Mouse (Mus musculus) heart, embryonic 13.5 days (tissue): Measurements from ENCODE around the gene Gm49510. TPM values are rescaled to one million over a fixed set of nuclear protein-coding genes. Genes with fewer than 3 reads are reported as not detected.

ENCODE experiments used
- ATAC-seq: fragments of 200-750 bp; cut with Nextera tagmentation; 2 replicates; pipeline ENCODE4 v1.8.0; 2017; ENCODE audit warnings: moderate TSS enrichment; ENCODE audit not compliant: insufficient number of reproducible peaks, low FRiP score, low TSS enrichment; ENCODE audit errors: extremely low read depth
- H3K27ac ChIP-seq: fragments of 300-500 bp; sonication (generic); replicated peaks from 2 replicates; pipeline ENCODE4 v1.5.1; 2015; ENCODE audit warnings: moderate library complexity, mild to moderate bottlenecking, inconsistent platforms
- H3K27me3 ChIP-seq: fragments of 300-500 bp; sonication (generic); replicated peaks from 2 replicates; pipeline ENCODE4 v1.6.1; 2015; ENCODE audit warnings: mild to moderate bottlenecking, inconsistent platforms
- H3K36me3 ChIP-seq: fragments of 300-500 bp; sonication (generic); 2 replicates; pipeline ENCODE4 v1.6.1; 2015; ENCODE audit warnings: mild to moderate bottlenecking, inconsistent platforms
- H3K4me1 ChIP-seq: fragments of 300-500 bp; sonication (generic); 2 replicates; pipeline ENCODE4 v1.6.1; 2015; ENCODE audit warnings: inconsistent platforms
- H3K4me2 ChIP-seq: fragments of 300-500 bp; sonication (generic); 2 replicates; pipeline ENCODE4 v1.6.1; 2015; ENCODE audit warnings: inconsistent platforms, mild to moderate bottlenecking, moderate library complexity
- H3K4me3 ChIP-seq: fragments of 300-500 bp; sonication (generic); 2 replicates; pipeline ENCODE4 v1.5.1; 2015; ENCODE audit warnings: moderate library complexity, mild to moderate bottlenecking, inconsistent platforms
- H3K9ac ChIP-seq: fragments of 300-500 bp; sonication (generic); 2 replicates; pipeline ENCODE4 v1.6.1; 2015; ENCODE audit warnings: inconsistent platforms, mild to moderate bottlenecking, moderate library complexity
- H3K9me3 ChIP-seq: fragments of 300-500 bp; sonication (generic); 2 replicates; pipeline ENCODE4 v1.6.1; 2016; ENCODE audit warnings: inconsistent platforms
- WGBS: fragments of 180-500 bp; shearing (Covaris S2); methylation state at CpG from one replicate; pipeline ENCODE4 v1.1.7; 2015; ENCODE audit warnings: mixed read lengths; 5-methylcytosine and 5-hydroxymethylcytosine counted together
- polyA plus RNA-seq: library from polyadenylated mRNA; unstranded; fragments of >200 nt; fragmentation: Nextera tagmentation; extraction: Ambion mirVana; gene quantifications from 2 replicates; pipeline ENCODE4 v1.2.1, GENCODE M21; 2015

The Gm49510 gene
- polyA plus RNA-seq, 1 experiment from 2014 or later, result 0.20 TPM

GRCm38 (mm10) chr15:78930192-78930706 lies 30.8 kb downstream of the Gm49510 start:
- WGBS, result 83% methylated on average over 6 of the region's 6 CpGs
- Histone ChIP-seq H3K27me3 (no peaks in the 10 kb centered on the region), H3K9me3 (no peaks in the 10 kb centered on the region), H3K4me2 (no peak overlapping the region), H3K4me3 (no peak overlapping the region), H3K36me3 (peaks cover 19% of the 10 kb centered on the region), H3K9ac (no peak overlapping the region), H3K27ac (no peak overlapping the region), H3K4me1 (peaks cover 46% of the 10 kb centered on the region)
- ATAC-seq, result no peak

GRCm38 (mm10) chr15:78930801-78931426 lies 31.4 kb downstream of the Gm49510 start:
- Histone ChIP-seq H3K4me3 (no peak overlapping the region), H3K9me3 (no peaks in the 10 kb centered on the region), H3K27me3 (no peaks in the 10 kb centered on the region), H3K9ac (no peak overlapping the region), H3K4me2 (no peak overlapping the region), H3K4me1 (peaks cover 45% of the 10 kb centered on the region), H3K27ac (peak overlapping the region; percentile 25; the same call in 1 of the 2 replicates), H3K36me3 (peaks cover 19% of the 10 kb centered on the region)
- no peak for ATAC-seq
- WGBS, result 77% methylated on average over 7 of the region's 7 CpGs

- H3K9ac ChIP-seq, result no peak overlapping the region
- H3K4me2 ChIP-seq, result no peak overlapping the region
- WGBS, result 15% methylated on average over 3 of the region's 3 CpGs
- H3K9me3 ChIP-seq, result no peaks in the 10 kb centered on the region
- H3K36me3 ChIP-seq, result peaks cover 22% of the 10 kb centered on the region
- no peak overlapping the region for H3K4me3 ChIP-seq
- H3K27ac ChIP-seq, result peak overlapping the region; percentile 25; the same call in 1 of the 2 replicates
- H3K27me3 ChIP-seq, result no peaks in the 10 kb centered on the region
- ATAC-seq, result no peak
- H3K4me1 ChIP-seq, result peaks cover 45% of the 10 kb centered on the region
These were observed 32.1 kb downstream of the Gm49510 start for GRCm38 (mm10) chr15:78931577-78931976.

GRCm38 (mm10) chr15:78934784-78935320 lies 35.4 kb downstream of the Gm49510 start, which contains the start of gene Nol12:
Gene Nol12 (plus strand): TSS chr15:78934933.
- peak within 1 kb of the TSS; percentile 79 for H3K27ac ChIP-seq
- H3K27me3 ChIP-seq, result no peaks in the 10 kb centered on the region
- peaks cover 43% of the 10 kb centered on the region for H3K36me3 ChIP-seq
- H3K4me1 ChIP-seq, result peaks cover 27% of the 10 kb centered on the region
- peak within 1 kb of the TSS; percentile 69 for H3K4me3 ChIP-seq
- no peaks in the 10 kb centered on the region for H3K9me3 ChIP-seq
- under 1% methylated on average over 42 of the region's 42 CpGs for WGBS
- peak within 1 kb of the TSS; percentile 83 for H3K4me2 ChIP-seq
- peak; percentile 74; the same call in 1 of the 2 replicates for ATAC-seq
- peak within 1 kb of the TSS; percentile 87 for H3K9ac ChIP-seq

- Histone ChIP-seq H3K27me3 (no peaks in the 10 kb centered on the region), H3K9me3 (no peaks in the 10 kb centered on the region), H3K9ac (no peak overlapping the region), H3K27ac (no peak overlapping the region), H3K4me2 (peak overlapping the region; percentile 83), H3K4me3 (peak overlapping the region; percentile 5; the same call in 1 of the 2 replicates), H3K36me3 (peaks cover 51% of the 10 kb centered on the region), H3K4me1 (peaks cover 20% of the 10 kb centered on the region)
- no peak for ATAC-seq
- WGBS, result 76% methylated on average over 12 of the region's 12 CpGs
These were observed 36.9 kb downstream of the Gm49510 start for GRCm38 (mm10) chr15:78936403-78936802.

- WGBS, result 87% methylated on average over 10 of the region's 10 CpGs
- Histone ChIP-seq H3K27ac (no peak overlapping the region), H3K9me3 (no peaks in the 10 kb centered on the region), H3K9ac (no peak overlapping the region), H3K4me2 (no peak overlapping the region), H3K4me3 (no peak overlapping the region), H3K4me1 (peaks cover 20% of the 10 kb centered on the region), H3K27me3 (no peaks in the 10 kb centered on the region), H3K36me3 (peaks cover 57% of the 10 kb centered on the region)
- ATAC-seq, result no peak
These were observed 37.8 kb downstream of the Gm49510 start for GRCm38 (mm10) chr15:78937311-78937710.

GRCm38 (mm10) chr15:78937963-78938362 lies 38.5 kb downstream of the Gm49510 start:
- no peak for ATAC-seq

GRCm38 (mm10) chr15:78940325-78940724 lies 40.9 kb downstream of the Gm49510 start:
- ATAC-seq, result no peak
- H3K27me3 ChIP-seq, result no peaks in the 10 kb centered on the region
- H3K9ac ChIP-seq, result no peak overlapping the region
- no peak overlapping the region for H3K4me3 ChIP-seq
- H3K9me3 ChIP-seq, result peaks cover 2% of the 10 kb centered on the region; the same call in 1 of the 2 replicates
- H3K4me2 ChIP-seq, result no peak overlapping the region
- H3K36me3 ChIP-seq, result peaks cover 57% of the 10 kb centered on the region
- H3K27ac ChIP-seq, result no peak overlapping the region
- H3K4me1 ChIP-seq, result peaks cover 23% of the 10 kb centered on the region
- WGBS, result 87% methylated on average over 13 of the region's 13 CpGs

More at GRCm38 (mm10) chr15:78937963-78938362, 38.5 kb downstream of the Gm49510 start:
- no peak overlapping the region for H3K27ac ChIP-seq
- peaks cover 57% of the 10 kb centered on the region for H3K36me3 ChIP-seq
- no peak overlapping the region for H3K4me3 ChIP-seq
- H3K9me3 ChIP-seq, result no peaks in the 10 kb centered on the region
- no peak overlapping the region for H3K4me2 ChIP-seq
- H3K9ac ChIP-seq, result no peak overlapping the region
- H3K4me1 ChIP-seq, result peaks cover 25% of the 10 kb centered on the region
- no peaks in the 10 kb centered on the region for H3K27me3 ChIP-seq
- WGBS, result 82% methylated on average over 2 of the region's 2 CpGs

GRCm38 (mm10) chr15:78942663-78943062 lies 43.2 kb downstream of the Gm49510 start:
- H3K4me3 ChIP-seq, result peak overlapping the region; percentile 51

GRCm38 (mm10) chr15:78946232-78946631 lies 46.8 kb downstream of the Gm49510 start:
- Histone ChIP-seq H3K27me3 (peaks cover 32% of the 10 kb centered on the region), H3K9ac (no peak overlapping the region)

More at GRCm38 (mm10) chr15:78942663-78943062, 43.2 kb downstream of the Gm49510 start:
- peak overlapping the region; percentile 81 for H3K9ac ChIP-seq
- peaks cover 21% of the 10 kb centered on the region for H3K27me3 ChIP-seq
- peak overlapping the region; percentile 73 for H3K4me2 ChIP-seq
- no peak overlapping the region; the same call in 1 of the 2 replicates for H3K27ac ChIP-seq
- peaks cover 2% of the 10 kb centered on the region; the same call in 1 of the 2 replicates for H3K9me3 ChIP-seq
- WGBS, result 0% methylated on average over 9 of the region's 9 CpGs
- peaks cover 43% of the 10 kb centered on the region for H3K36me3 ChIP-seq
- peaks cover 13% of the 10 kb centered on the region for H3K4me1 ChIP-seq
- ATAC-seq, result no peak

GRCm38 (mm10) chr15:78947657-78948056 lies 48.2 kb downstream of the Gm49510 start, which contains the start of gene Triobp:
Gene Triobp (plus strand): TSS chr15:78947724.
- Histone ChIP-seq H3K9me3 (peaks cover 2% of the 10 kb centered on the region; the same call in 1 of the 2 replicates), H3K4me1 (peaks cover 20% of the 10 kb centered on the region), H3K27me3 (peaks cover 32% of the 10 kb centered on the region), H3K4me2 (peak within 1 kb of the TSS; percentile 81), H3K27ac (no peak within 1 kb of the TSS), H3K9ac (peak within 1 kb of the TSS; percentile 79), H3K4me3 (peak within 1 kb of the TSS; percentile 57), H3K36me3 (no peaks in the 10 kb centered on the region)
- under 1% methylated on average over 24 of the region's 24 CpGs for WGBS
- peak; percentile 92 for ATAC-seq

More at GRCm38 (mm10) chr15:78946232-78946631, 46.8 kb downstream of the Gm49510 start:
- Histone ChIP-seq H3K36me3 (peaks cover 7% of the 10 kb centered on the region), H3K4me2 (no peak overlapping the region), H3K9me3 (peaks cover 2% of the 10 kb centered on the region; the same call in 1 of the 2 replicates), H3K4me3 (no peak overlapping the region), H3K4me1 (peaks cover 24% of the 10 kb centered on the region), H3K27ac (no peak overlapping the region)
- 70% methylated on average over 7 of the region's 7 CpGs for WGBS
- no peak for ATAC-seq
